Mouse (Mus musculus) kidney, adult 8-10 months (tissue): Measurements from ENCODE around the gene Chchd3.

Experiments
- DNase-seq, 2 experiments: peaks; one replicate each; pipeline ENCODE4 v3.0.0; 2022

Gene Chchd3

GRCm38 (mm10) chr6:33002988-33003387 is 57.1 kb downstream of the Chchd3 start:
- DNase-seq: no peak

GRCm38 (mm10) chr6:33001271-33001670 is 58.8 kb downstream of the Chchd3 start:
- DNase-seq: peak; percentile 68 to 76

GRCm38 (mm10) chr6:32996597-32996996 is 63.5 kb downstream of the Chchd3 start:
- no peak for DNase-seq

DNA sequence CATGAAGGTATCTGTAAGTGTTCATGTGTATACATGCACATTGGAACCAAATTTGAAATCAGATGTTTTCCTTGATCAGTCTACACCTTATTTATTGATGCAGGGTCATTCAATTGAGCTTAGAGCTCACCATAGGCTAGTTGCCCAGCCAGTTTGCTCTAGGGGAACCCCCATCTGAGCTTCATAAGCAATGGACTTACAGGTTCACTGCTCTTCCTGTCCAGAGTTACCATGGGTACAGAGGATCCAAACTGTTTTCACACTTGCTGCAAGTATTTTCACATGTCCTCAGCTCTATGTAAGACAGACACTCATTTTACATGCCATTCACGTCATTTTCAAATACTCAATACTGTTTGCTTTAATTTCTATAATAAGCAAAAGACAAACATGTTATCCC is 66.2 kb downstream of the Chchd3 start:
- peak; percentile 21 to 34 for DNase-seq

- peak; percentile 20 to 29 for DNase-seq
These were observed 69.9 kb downstream of the Chchd3 start for GRCm38 (mm10) chr6:32990061-32990633.

DNA sequence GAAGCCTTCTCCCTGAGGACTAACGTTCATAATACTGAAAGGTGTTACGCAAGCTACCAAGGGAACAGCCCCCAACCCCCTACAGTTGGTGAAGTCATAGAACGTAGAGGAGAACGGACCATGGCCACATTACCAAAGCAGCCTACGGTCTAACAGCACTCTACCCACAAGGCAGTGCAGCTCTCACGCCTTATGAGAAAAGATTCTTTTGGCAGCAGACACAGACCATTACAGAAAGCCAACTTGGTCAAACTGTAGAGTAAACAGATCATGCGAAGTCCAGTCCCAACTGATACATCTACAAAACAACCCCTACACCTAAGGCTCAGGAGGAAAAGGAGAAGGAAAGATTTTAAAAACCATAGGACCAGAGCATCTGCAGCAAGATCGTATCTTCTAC is 71.5 kb downstream of the Chchd3 start:
- DNase-seq: no peak

- no peak for DNase-seq
These were observed 76.2 kb downstream of the Chchd3 start for GRCm38 (mm10) chr6:32983876-32984275.

- DNase-seq: no peak
These were observed 78.8 kb downstream of the Chchd3 start for GRCm38 (mm10) chr6:32981253-32981652.

GRCm38 (mm10) chr6:32978811-32979210 is 81.2 kb downstream of the Chchd3 start:
- peak; percentile 33 to 57 for DNase-seq

GRCm38 (mm10) chr6:32971926-32972325 is 88.1 kb downstream of the Chchd3 start:
- DNase-seq: no peak

- no peak for DNase-seq
These were observed 91.1 kb downstream of the Chchd3 start for GRCm38 (mm10) chr6:32968971-32969370.

DNA sequence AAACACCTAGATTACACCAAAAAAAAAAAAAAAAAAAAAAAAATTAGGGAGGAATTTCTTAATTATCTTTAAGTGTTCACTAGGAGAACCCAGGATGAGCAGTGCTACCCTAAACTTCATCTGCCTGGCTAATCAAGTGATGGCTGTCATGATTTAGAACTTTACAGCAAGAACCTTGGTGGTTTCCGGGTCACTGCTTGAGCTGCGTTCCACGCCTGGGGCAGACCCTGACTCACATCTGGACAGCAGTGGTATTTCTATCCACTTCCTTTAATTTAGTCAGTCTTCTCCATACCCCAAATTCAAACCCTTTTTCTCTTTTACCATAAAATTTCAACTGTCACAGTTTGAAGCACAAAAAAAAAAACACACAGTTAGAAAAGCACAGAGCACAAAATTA is 98.0 kb downstream of the Chchd3 start:
- no peak for DNase-seq

DNA sequence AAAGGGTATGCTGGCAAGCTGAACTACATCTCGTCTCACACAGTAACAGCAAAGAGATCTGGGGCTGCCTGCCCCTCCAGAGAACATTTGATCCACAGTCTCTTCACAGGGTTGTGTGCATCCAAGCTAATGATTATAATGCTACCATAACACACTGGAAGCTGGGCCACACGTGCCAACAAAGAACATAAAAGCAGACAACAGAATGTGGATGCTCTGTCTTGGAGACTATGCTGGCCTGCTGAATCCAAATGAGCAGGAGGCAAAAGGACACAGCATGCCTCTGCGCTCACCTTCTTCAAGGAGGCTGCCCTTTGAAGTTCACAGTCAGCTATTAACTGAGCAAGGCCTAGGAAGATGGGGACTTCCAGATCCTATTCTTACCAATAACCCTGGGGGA is 98.6 kb downstream of the Chchd3 start:
- DNase-seq: peak in 1 of 2 experiments; percentile 19

GRCm38 (mm10) chr6:32959816-32960550 is 100.1 kb downstream of the Chchd3 start:
- DNase-seq: no peak

DNA sequence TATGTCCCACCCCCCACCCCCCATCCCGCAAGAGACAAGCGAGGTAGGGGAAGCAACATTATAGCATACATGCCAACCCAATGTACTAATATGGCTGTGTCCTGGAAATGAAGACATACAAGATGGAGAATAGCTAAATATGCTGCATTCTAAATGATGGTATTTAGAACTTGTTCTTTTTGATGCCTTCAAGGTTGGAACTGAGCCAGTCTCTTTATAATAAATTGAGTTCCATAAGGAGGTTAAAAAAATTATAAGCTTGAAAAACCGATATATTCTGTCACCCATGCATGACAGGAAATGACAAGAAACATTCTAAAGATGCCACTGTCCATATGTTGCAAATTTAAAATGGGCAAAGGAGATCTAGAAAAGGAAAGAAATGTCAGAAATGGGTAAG is 104.6 kb downstream of the Chchd3 start:
- no peak for DNase-seq

GRCm38 (mm10) chr6:32950973-32951372 is 109.1 kb downstream of the Chchd3 start:
- no peak for DNase-seq

- no peak for DNase-seq
These were observed 110.4 kb downstream of the Chchd3 start for GRCm38 (mm10) chr6:32949702-32950101.

GRCm38 (mm10) chr6:32947225-32947624 is 112.8 kb downstream of the Chchd3 start:
- no peak for DNase-seq

DNA sequence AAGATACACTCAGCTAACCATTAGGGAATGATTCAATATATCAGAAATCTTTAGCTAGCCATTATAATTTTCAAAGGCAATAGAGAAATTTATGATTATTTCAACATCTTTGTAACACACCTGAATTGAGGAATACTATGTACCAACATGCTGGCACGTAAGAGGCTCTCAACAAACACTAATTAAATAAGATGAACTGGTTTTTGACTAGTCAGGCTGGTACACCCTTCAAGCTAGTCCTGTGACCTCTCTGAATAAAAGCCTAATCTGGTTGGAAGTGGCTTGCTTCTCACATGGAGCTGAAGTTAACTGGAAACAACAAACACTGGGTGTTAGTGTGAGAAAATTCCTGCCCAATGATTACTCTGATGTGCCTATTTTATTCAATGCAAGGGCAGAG is 115.1 kb downstream of the Chchd3 start:
- no peak for DNase-seq

GRCm38 (mm10) chr6:32943651-32944050 is 116.4 kb downstream of the Chchd3 start:
- no peak for DNase-seq

GRCm38 (mm10) chr6:32940299-32940698 is 119.8 kb downstream of the Chchd3 start:
- no peak for DNase-seq

DNA sequence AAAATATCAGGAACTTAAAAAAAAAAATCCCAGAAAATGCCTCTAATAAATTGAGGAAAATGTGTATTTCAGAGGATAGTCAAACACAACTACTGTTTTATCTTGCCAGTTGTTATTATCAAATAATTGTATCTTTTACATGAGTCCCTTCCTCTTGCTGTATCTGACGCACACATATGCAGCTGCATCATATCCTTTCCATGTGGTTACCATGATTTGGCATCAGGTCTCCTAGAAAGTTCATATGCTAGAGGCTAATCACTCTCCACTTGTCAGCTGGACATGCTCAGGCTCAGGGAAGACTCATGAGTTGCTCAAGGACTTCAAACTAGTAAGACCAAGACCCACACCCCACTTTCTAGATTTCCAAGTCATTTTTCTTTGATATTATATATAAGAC is 122.4 kb downstream of the Chchd3 start:
- DNase-seq: no peak

GRCm38 (mm10) chr6:32936794-32937193 is 123.3 kb downstream of the Chchd3 start:
- DNase-seq: no peak

GRCm38 (mm10) chr6:32936365-32936764 is 123.7 kb downstream of the Chchd3 start:
- DNase-seq: no peak

DNA sequence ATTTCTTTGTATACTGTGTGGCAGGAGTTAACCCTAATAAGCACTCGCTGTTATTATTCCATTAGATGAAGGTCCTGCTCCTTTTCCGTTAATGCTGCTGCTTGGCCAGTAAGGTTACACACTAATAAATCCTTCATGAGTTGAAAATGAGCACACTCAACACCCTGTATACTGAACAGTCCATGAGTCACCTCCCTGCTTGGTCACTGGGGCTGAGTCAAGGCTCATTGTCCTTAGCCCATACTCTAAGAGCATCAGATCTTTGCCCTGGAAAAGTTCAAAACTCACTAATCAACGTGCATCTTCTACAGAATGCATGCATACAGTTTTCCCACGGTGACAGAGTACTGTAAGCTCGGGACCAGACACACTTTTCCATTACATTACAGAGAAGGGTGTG is 124.5 kb downstream of the Chchd3 start:
- no peak for DNase-seq
